In the genomic region with DNA sequence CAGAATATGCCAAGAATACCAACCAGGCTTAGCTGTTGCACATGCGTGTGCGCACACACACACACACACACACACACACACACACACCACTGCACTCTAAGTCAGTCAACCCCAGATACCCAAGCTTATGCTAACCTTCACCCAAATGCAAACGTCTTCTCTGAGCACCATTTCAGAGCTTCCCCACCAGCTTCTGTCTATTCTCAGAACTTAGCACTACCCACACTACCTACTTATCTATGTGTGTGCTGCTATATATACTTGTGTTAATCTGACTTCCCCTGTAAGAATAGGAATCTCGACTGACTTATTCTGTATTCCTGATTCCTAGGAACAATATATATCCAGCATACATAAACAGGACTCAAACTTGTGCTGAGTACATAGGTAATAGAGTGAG, we compare ENCODE assay signal across 30 mouse cellular contexts. TPM values are rescaled to one million over a fixed set of nuclear protein-coding genes. Genes with fewer than 3 reads are reported as not detected.
A peak's percentile ranks its signal among the peaks of the same experiment; 100 is the strongest.
DNase-seq lines count a peak whose midpoint lies in the region; ATAC-seq and TF ChIP-seq lines count a peak whose summit lies in the region.
"Had no signal": no experiment of that assay in that cellular context is flagged by ENCODE, and none has a peak within 500 bp of the region (broad histone marks: within the 10 kb centered on the region; RNA-seq: fewer than 3 reads in every experiment).

No protein-coding gene starts in this region.

- no peak overlapping the region for H3K4me3 ChIP-seq in left cerebral cortex, adult 2 months
- H3K4me3 ChIP-seq in midbrain, embryonic 13.5 days (replicated peaks) = no peak overlapping the region
- H3K4me3 ChIP-seq: embryonic facial prominence, embryonic 13.5 days; embryonic facial prominence, embryonic 15.5 days; erythroblast, embryonic 14.5 days; forebrain, embryonic 10.5 days; forebrain, embryonic 12.5 days had no signal

- intact Hi-C loops in left cerebral cortex, adult 2 months (cut with DNase I) = no loop called here

- WGBS in midbrain, embryonic 13.5 days = 87% methylated on average over 4 of the region's 4 CpGs

- H3K9ac ChIP-seq in midbrain, embryonic 13.5 days (replicated peaks) = no peak overlapping the region
- H3K9ac ChIP-seq: embryonic facial prominence, embryonic 13.5 days; embryonic facial prominence, embryonic 15.5 days; forebrain, embryonic 12.5 days had no signal

- ATAC-seq in frontal cortex, adult (ENCODE audit: low TSS enrichment) = peak; percentile 87
- ATAC-seq in midbrain, embryonic 13.5 days = no peak
- ATAC-seq: activated CD4-positive, CD25-positive, alpha-beta regulatory T cell, adult 4 months; CD4-positive, CD25-positive, alpha-beta regulatory T cell, adult 4 months; forebrain, embryonic 14.5 days; forebrain, embryonic 16.5 days; Patski had no signal

- peak overlapping the region; percentile 45; the same call in 1 of the 2 replicates for H3K27ac ChIP-seq in left cerebral cortex, adult 2 months
- no peak overlapping the region for H3K27ac ChIP-seq in midbrain, embryonic 13.5 days
- H3K27ac ChIP-seq: embryonic facial prominence, embryonic 13.5 days; embryonic facial prominence, embryonic 15.5 days; forebrain, embryonic 10.5 days; forebrain, embryonic 12.5 days had no signal

- H3K27me3 ChIP-seq in midbrain, embryonic 13.5 days = no peaks in the 10 kb centered on the region
- H3K27me3 ChIP-seq: CH12.LX; embryonic facial prominence, embryonic 13.5 days; embryonic facial prominence, embryonic 15.5 days; forebrain, embryonic 12.5 days; Patski had no signal

- DNase-seq in frontal cortex, postnatal 25 days (ENCODE audit: low spot score in 2 of 2) = no peak
- DNase-seq in left cerebral cortex, adult 2 months (ENCODE audit: extremely low spot score in 1 of 2, low spot score in 2 of 2) = no peak
- DNase-seq in left cerebral cortex, adult 8-10 months (ENCODE audit: low spot score in 2 of 2) = no peak
- peak; percentile 74 for DNase-seq in brain, adult 2 months (ENCODE audit: low read depth, low spot score)
- DNase-seq: adrenal gland, adult 8-10 months; adrenal gland, postnatal 14 days; adrenal gland, postnatal 36 days; B cell, adult 2 months; cerebellum, adult 11 months; cerebellum, adult 18-20 months; cerebellum, adult 8-10 months; cerebellum, adult 9-11 months; cerebellum, postnatal 14 days; cerebellum, postnatal 36 days; embryo, embryonic 11 days had no signal

- no peaks in the 10 kb centered on the region for H3K36me3 ChIP-seq in midbrain, embryonic 13.5 days
- H3K36me3 ChIP-seq: embryonic facial prominence, embryonic 13.5 days; embryonic facial prominence, embryonic 15.5 days; forebrain, embryonic 10.5 days; forebrain, embryonic 12.5 days; G1E had no signal

- no peak for TF ChIP-seq CTCF in left cerebral cortex, adult 2 months (IDR thresholded peaks at IDR 0.05)

- peaks cover 26% of the 10 kb centered on the region for H3K4me1 ChIP-seq in midbrain, embryonic 13.5 days (replicated peaks)

- no peaks in the 10 kb centered on the region for H3K9me3 ChIP-seq in midbrain, embryonic 13.5 days
- H3K9me3 ChIP-seq: embryonic facial prominence, embryonic 13.5 days; embryonic facial prominence, embryonic 15.5 days; forebrain, embryonic 10.5 days; forebrain, embryonic 12.5 days; G1E had no signal

- H3K4me2 ChIP-seq in midbrain, embryonic 13.5 days (replicated peaks) = no peak overlapping the region
- H3K4me2 ChIP-seq: embryonic facial prominence, embryonic 13.5 days; embryonic facial prominence, embryonic 15.5 days; forebrain, embryonic 12.5 days had no signal

RNA-seq across cellular contexts. Expression of a gene that starts 30.0 kb away (rescaled TPM):
- 10 to 100 TPM; 92.5 to 94.6 TPM for total RNA-seq in left cerebral cortex, adult 2 months (2021)
- total RNA-seq in left cerebral cortex, adult 8-10 months (2022) = 10 to 100 TPM; 73.2 to 89.2 (median 79.5) TPM
- 13.0 TPM in 2 replicates for polyA plus RNA-seq in midbrain, embryonic 13.5 days (2015; fragmentation: Nextera tagmentation; extraction: Ambion mirVana)
- total RNA-seq: CH12.LX; common myeloid progenitor, adult 5-6 weeks had no signal
- polyA plus RNA-seq: activated CD4-positive, CD25-positive, alpha-beta regulatory T cell, adult 4 months; CD4-positive, CD25-positive, alpha-beta regulatory T cell, adult 4 months; erythroblast, embryonic 14.5 days; G1E had no signal
